Mouse (Mus musculus) lung, postnatal 0 days (tissue): ENCODE data around the gene Ceacam16.

Source experiments
- CTCF ChIP-seq: IDR thresholded peaks from 2 replicates; pipeline ENCODE4 v1.5.1; 2016; ENCODE audit warnings: antibody characterized with exemption, mild to moderate bottlenecking
- EP300 ChIP-seq: IDR thresholded peaks from 2 replicates; pipeline ENCODE4 v1.6.1; 2016; ENCODE audit warnings: antibody characterized with exemption, mild to moderate bottlenecking, control low read depth

GRCm38 (mm10) chr7:19824182-19824973 lies 36.7 kb downstream of the Ceacam16 start:
- no peak for TF ChIP-seq CTCF
- peak; percentile 43 for TF ChIP-seq EP300
